Mouse (Mus musculus) heart, adult 9 months (tissue): ENCODE measurements at regions not wholly inside any gene's neighbourhood (a gene's known extent, or its start where the extent isn't known, plus 50 kb on each side); places are given as distances from the start of the nearest gene placed in this dataset.
"Not testable (repeated sequence)": the region's sequence is repeated elsewhere in the genome, so short reads cannot be mapped to it uniquely, and the experiment has no call there.

Experiments used
- DNase-seq, 2 experiments: peaks; one replicate each; pipeline ENCODE4 v3.0.0; 2022; ENCODE audit warnings: low spot score in 2 of 2

GRCm38 (mm10) chr9:115775858-115776257 is 133.4 kb upstream of the Gadl1 start:
- no peak for DNase-seq

GRCm38 (mm10) chr9:115777097-115777864 is 132.0 kb upstream of the Gadl1 start:
- DNase-seq: no peak

- no peak for DNase-seq
Observed at GRCm38 (mm10) chr9:115778862-115779261, 130.4 kb upstream of the Gadl1 start.

- DNase-seq: no peak
Observed at GRCm38 (mm10) chr9:115799330-115799729, 109.9 kb upstream of the Gadl1 start.

- no peak for DNase-seq
Observed at GRCm38 (mm10) chr9:115800624-115801023, 108.6 kb upstream of the Gadl1 start.

GRCm38 (mm10) chr9:115803071-115803470 is 106.2 kb upstream of the Gadl1 start:
- no peak for DNase-seq

- no peak for DNase-seq
Observed at GRCm38 (mm10) chr9:115805224-115805623, 104.0 kb upstream of the Gadl1 start.

- DNase-seq: no peak
Observed at GRCm38 (mm10) chr9:115806018-115806702, 103.1 kb upstream of the Gadl1 start.

- no peak for DNase-seq
Observed at GRCm38 (mm10) chr9:115840186-115840585, 69.1 kb upstream of the Gadl1 start.

- no peak for DNase-seq
Observed at GRCm38 (mm10) chr9:115840791-115841190, 68.5 kb upstream of the Gadl1 start.

GRCm38 (mm10) chr9:115841684-115842083 is 67.6 kb upstream of the Gadl1 start:
- DNase-seq: no peak

- no peak for DNase-seq
Observed at GRCm38 (mm10) chr9:115844340-115844739, 64.9 kb upstream of the Gadl1 start.

- no peak for DNase-seq
Observed at GRCm38 (mm10) chr9:115845091-115845490, 64.2 kb upstream of the Gadl1 start.

- no peak for DNase-seq
Observed at GRCm38 (mm10) chr9:115847289-115848074, 61.8 kb upstream of the Gadl1 start.

- DNase-seq: not testable (repeated sequence)
Observed at GRCm38 (mm10) chr9:115853210-115853842, 55.9 kb upstream of the Gadl1 start.

GRCm38 (mm10) chr9:115857301-115857700 is 52.0 kb upstream of the Gadl1 start:
- no peak for DNase-seq

- no peak for DNase-seq
Observed at GRCm38 (mm10) chr9:115858848-115859247, 50.4 kb upstream of the Gadl1 start.
